Mouse (Mus musculus) lung, adult 2 months (tissue): ENCODE data around the gene Myo3b. TPM values are rescaled to one million over a fixed set of nuclear protein-coding genes. Genes with fewer than 3 reads are reported as not detected.

Experiments used
- DNase-seq: peaks from one replicate; pipeline ENCODE4 v3.0.0; 2022
- H3K4me1 ChIP-seq: fragments of 200-500 bp; 2 replicates; pipeline ENCODE4 v1.6.1; 2011; ENCODE audit warnings: low read length; ENCODE audit not compliant: control insufficient read depth, insufficient read depth
- H3K4me3 ChIP-seq: fragments of 200-500 bp; replicated peaks from 2 replicates; pipeline ENCODE3; 2011; ENCODE audit warnings: low read depth, mild to moderate bottlenecking, control low read depth, low read length; ENCODE audit errors: extremely low read depth
- CTCF ChIP-seq: fragments of 200-500 bp; IDR thresholded peaks from 2 replicates; pipeline ENCODE4 v1.5.1; 2011; ENCODE audit warnings: mild to moderate bottlenecking, low read length, control low read depth; ENCODE audit not compliant: insufficient read depth
- POLR2A ChIP-seq: fragments of 200-500 bp; IDR thresholded peaks from 2 replicates; pipeline ENCODE4 v1.6.1; 2011; ENCODE audit warnings: low read depth, mild to moderate bottlenecking, control low read depth, low read length, borderline replicate concordance; ENCODE audit errors: extremely low read depth
- WGBS: fragments of 180-500 bp; shearing (Covaris S2); methylation state at CpG from one replicate; pipeline ENCODE4 v1.1.7; 2018; 5-methylcytosine and 5-hydroxymethylcytosine counted together
- polyA plus RNA-seq: library from polyadenylated mRNA; depleted of rRNA; stranded (reverse); fragments of >200 nt; gene quantifications from 2 replicates; pipeline ENCODE4 v1.2.3, GENCODE M21; 2012

Myo3b gene
- polyA plus RNA-seq, 1 experiment = 0.19 TPM

DNA sequence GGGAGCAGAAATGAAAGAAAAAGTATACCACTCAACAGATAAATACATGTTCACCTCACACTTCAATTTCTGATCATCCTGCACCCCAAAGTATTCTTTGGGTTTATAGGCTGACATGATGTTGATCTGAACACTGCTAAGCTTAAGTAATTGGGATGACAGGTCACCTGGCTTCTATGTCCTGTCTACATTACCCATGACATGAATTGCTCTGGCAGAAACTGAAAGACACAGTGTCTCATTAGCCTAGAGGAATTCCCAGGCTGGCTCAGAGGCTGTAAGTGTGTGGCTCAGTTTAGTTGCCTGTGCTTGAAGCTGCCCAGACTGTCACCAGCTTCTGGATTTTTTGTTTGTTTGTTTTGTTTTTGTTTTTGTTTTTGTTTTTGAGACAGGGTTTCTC is 139.3 kb downstream of the Myo3b start:
- no peak overlapping the region for H3K4me3 ChIP-seq
- DNase-seq = no peak
- TF ChIP-seq POLR2A (no peak), CTCF (no peak)

DNA sequence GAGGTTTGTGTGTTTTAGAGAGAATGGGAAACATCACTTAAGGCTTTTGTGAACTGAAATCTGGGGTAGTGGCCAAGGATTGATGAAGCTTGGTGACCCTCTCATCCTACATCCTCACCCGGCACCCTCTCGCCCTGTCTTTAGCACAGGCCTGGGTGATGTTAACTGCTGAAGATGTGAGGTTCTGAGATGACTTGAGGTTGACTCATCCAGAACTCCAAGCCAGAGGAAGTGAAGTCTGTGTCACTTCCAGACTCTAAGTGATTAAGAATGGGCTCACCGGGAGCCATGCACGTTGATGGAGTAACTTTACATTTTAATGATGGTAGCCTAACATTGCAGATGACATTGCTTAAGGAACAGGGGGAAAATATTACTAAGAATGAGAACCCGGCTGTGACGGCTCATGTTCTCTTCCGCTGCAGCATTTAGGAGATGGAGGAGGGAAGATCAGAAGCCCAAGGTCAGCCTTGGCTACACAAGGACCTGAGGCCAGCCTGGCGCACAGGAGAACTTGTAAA is 143.3 kb downstream of the Myo3b start:
- TF ChIP-seq CTCF (no peak), POLR2A (no peak)
- DNase-seq = no peak
- 91% methylated on average over 8 of the region's 8 CpGs for whole genome bisulfite sequencing
- no peak overlapping the region for H3K4me3 ChIP-seq
- no peaks in the 10 kb centered on the region for H3K4me1 ChIP-seq

More for the DNA sequence above, 139.3 kb downstream of the Myo3b start:
- H3K4me1 ChIP-seq = no peaks in the 10 kb centered on the region

DNA sequence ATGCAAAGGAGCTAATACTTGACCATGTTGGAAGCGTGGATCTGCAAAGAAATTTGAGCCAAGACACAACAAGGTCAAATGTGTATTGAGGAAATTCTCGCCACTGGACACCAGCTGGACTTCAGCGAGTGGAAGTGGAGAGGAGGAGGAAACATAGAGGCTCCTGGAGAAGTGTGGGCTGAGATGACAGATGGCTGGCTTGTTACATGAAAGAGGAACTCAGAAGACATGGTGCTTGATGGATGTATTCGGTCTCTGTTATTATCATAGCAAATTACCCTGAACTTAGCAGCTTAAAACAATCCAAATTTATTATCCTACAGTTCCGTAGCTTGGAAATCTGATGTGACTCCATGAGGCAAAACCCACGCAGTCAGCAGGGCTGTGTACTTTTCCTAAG is 148.1 kb downstream of the Myo3b start:
- DNase-seq = no peak
- Histone ChIP-seq H3K4me1 (no peaks in the 10 kb centered on the region), H3K4me3 (no peak overlapping the region)
- TF ChIP-seq POLR2A = no peak
- no peak for TF ChIP-seq CTCF
- WGBS = 61% methylated on average over 6 of the region's 6 CpGs

DNA sequence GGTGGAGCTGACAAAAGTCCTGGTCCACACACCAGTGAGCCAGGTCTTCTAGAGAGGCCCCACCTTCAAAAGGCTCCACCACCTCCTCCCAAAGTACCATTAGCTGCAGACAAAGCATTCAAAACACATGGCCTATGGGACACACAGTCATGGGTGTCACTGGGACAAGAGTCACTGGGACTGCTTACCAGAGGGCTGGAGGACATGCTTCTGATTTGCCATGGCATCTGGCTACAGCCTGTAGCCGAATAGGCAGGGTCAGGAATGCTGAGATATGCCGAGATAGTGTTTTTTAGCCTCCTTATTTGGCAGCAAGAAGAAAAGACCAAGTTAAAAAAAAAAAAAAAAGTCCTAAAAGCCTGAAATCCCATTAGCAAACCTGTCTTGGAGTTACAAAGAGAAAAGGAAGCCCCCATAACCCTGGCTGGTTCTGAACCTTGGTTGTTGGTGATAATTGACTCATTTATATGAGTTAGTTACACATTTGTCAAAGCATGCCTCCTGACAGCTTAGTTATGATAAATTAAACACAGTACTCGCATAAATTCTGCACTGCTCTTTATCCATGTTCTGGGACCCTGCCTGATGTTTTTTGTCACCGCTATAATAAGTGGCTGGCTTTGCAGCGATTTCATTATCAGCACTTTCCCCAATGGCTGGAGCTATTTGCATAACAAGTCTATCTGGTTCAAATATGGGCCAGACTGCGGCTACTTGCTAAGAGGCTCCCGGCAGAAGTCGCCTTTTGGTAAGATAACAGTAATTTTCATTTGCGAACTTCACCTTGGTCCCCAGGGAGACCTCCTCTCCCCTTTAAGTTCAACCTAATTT is 156.7 kb downstream of the Myo3b start:
- TF ChIP-seq CTCF (no peak), POLR2A (no peak)
- Histone ChIP-seq H3K4me3 (no peak overlapping the region), H3K4me1 (no peaks in the 10 kb centered on the region)
- DNase-seq = no peak
- WGBS = 64% methylated on average over 9 of the region's 9 CpGs

DNA sequence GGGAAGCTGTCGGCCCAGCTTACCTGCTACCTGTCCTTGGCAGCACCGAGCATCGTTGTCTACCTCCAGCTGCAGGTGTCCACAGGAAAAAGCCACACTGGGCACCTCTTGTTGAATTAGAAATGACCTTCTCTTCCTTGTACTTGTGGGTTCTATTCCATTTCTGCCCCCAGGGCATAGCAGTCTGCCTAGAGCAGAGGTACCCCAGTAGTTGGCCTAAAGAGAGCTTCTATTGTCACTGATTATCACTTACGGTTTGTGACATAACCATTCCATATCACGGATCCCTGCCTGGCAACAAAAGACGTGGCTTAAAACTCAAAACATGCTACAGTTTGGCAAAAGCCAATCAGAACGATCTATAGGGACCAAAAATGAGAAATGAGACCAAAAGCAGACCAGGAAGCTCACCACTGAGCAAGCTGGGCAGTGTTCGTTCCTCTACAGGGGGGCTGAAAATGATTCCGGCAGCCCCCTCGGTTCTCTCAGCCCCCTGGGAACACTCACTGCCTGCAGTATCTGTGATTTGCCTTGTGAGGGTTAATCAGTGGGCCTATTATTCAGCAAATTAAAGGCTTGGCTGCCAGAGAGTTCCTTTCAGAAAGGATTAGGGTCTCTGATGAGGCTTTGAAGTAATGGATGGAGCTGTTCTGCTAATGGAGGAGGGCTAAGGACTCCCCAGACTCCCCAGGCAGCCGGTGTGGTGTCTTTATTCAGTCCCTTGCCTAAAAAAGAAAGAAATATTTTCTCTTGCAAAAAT is 163.1 kb downstream of the Myo3b start:
- TF ChIP-seq POLR2A = no peak
- TF ChIP-seq CTCF = no peak
- 52% methylated on average over 11 of the region's 11 CpGs for WGBS
- no peaks in the 10 kb centered on the region for H3K4me1 ChIP-seq
- H3K4me3 ChIP-seq = no peak overlapping the region
- DNase-seq = no peak

DNA sequence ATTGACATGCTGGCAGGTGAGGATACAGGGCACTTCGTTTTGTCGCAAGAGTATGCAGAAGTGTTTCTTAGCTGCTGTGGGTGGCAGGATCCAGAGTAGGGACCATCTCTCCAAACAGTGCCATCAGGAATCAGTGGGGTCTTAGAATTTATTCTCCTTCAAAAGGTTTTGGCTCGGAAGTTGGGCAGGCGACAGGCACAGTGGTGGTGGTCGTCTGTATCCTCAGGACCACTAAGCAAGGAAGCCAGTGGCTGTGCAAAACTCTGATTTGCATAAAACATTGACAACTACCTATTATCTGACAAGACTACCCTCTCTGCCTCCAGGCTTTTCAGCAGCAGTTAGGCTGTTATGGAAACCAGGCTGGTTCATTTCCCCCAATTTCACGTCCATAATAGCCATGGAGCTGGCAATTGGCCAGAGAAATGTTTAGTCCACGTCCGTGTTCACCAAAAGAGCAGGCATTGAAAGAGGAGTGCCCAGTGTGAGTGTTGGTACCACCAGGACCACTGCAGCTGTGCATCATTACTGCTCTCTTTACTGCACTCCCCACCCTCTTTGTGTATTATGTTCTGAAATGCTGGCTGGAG is 163.7 kb downstream of the Myo3b start:
- 48% methylated on average over 8 of the region's 8 CpGs for WGBS
- no peak overlapping the region for H3K4me3 ChIP-seq
- no peaks in the 10 kb centered on the region for H3K4me1 ChIP-seq
- DNase-seq = no peak
- TF ChIP-seq POLR2A (no peak), CTCF (no peak)

DNA sequence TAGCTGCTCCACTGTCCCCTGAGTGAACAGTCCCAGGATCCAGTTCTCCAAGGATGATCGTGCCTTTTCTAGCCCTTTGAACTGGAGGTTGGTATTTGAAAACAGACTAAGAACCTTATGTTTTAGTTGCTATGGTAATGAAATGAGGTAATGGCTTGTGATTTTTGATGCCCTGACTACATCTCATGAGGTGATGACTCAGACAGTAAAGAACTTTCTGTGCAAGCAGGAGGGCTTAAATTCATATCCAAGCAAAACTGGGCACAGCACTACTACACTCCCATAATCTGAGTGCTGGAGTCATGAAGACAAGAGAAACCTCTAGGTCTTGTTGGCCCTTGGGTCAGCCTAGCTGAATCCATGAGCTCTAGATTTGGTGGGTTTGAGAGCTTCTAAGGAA is 169.5 kb downstream of the Myo3b start:
- DNase-seq = no peak
- TF ChIP-seq CTCF = no peak
- TF ChIP-seq POLR2A = no peak
- no peak overlapping the region for H3K4me3 ChIP-seq
- WGBS = 92% methylated on average over 1 of the region's 1 CpGs
- no peaks in the 10 kb centered on the region for H3K4me1 ChIP-seq

DNA sequence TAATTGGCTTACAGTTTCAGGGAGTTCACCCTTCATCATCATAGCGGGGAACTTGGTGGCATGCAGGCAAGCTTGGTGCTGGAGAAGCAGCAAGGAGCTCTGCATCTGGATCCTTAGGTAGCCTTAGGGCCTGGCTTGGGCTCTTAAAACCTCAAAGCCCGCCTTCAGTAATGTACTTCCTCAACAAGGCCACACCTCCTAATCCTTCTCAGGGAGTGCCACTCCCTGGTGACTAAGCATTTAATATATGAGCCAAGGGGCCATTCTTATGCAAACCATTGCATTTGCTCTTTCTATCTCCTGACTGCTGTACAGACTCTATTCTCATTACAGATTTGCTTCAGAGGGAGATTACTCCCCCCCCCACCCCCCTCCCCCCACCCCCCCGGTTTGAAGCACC is 170.9 kb downstream of the Myo3b start:
- no peaks in the 10 kb centered on the region for H3K4me1 ChIP-seq
- 85% methylated on average over 3 of the region's 3 CpGs for WGBS
- no peak overlapping the region for H3K4me3 ChIP-seq
- TF ChIP-seq CTCF = no peak
- no peak for TF ChIP-seq POLR2A
- no peak for DNase-seq
